Mouse (Mus musculus): ENCODE results near the gene Sept9.

Sept9 gene

GRCm38 (mm10) chr11:117199282-117200175, at the start of gene Sept9:
Gene Sept9, plus strand, starts transcription at chr11:117199661.
- peak; percentile 49 to 71 for DNase-seq

- DNase-seq = no peak
These were observed 48.9 kb upstream of the Sept9 start for GRCm38 (mm10) chr11:117150467-117150966.

- DNase-seq = no peak
These were observed 48.0 kb upstream of the Sept9 start for GRCm38 (mm10) chr11:117151461-117151860.

- DNase-seq = no peak
These were observed 46.9 kb upstream of the Sept9 start for GRCm38 (mm10) chr11:117152541-117152940.

- no peak for DNase-seq
These were observed 45.9 kb upstream of the Sept9 start for GRCm38 (mm10) chr11:117153553-117153952.

GRCm38 (mm10) chr11:117154088-117154815, 45.2 kb upstream of the Sept9 start:
- no peak for DNase-seq

- DNase-seq = no peak
These were observed 42.7 kb upstream of the Sept9 start for GRCm38 (mm10) chr11:117156725-117157124.

GRCm38 (mm10) chr11:117158343-117158742, 41.1 kb upstream of the Sept9 start:
- DNase-seq = no peak

GRCm38 (mm10) chr11:117159257-117159945, 40.1 kb upstream of the Sept9 start:
- no peak for DNase-seq

- DNase-seq = no peak
These were observed 39.5 kb upstream of the Sept9 start for GRCm38 (mm10) chr11:117159946-117160307.

GRCm38 (mm10) chr11:117160791-117161190, 38.7 kb upstream of the Sept9 start:
- no peak for DNase-seq

GRCm38 (mm10) chr11:117161574-117161973, 37.9 kb upstream of the Sept9 start:
- no peak for DNase-seq

GRCm38 (mm10) chr11:117163098-117163497, 36.4 kb upstream of the Sept9 start:
- DNase-seq = no peak

GRCm38 (mm10) chr11:117163771-117164170, 35.7 kb upstream of the Sept9 start:
- no peak for DNase-seq

GRCm38 (mm10) chr11:117168278-117169087, 31.0 kb upstream of the Sept9 start:
- no peak for DNase-seq

- DNase-seq = no peak
These were observed 30.3 kb upstream of the Sept9 start for GRCm38 (mm10) chr11:117169088-117169635.

- DNase-seq = no peak
These were observed 29.5 kb upstream of the Sept9 start for GRCm38 (mm10) chr11:117169801-117170565.

- DNase-seq = no peak
These were observed 25.2 kb upstream of the Sept9 start for GRCm38 (mm10) chr11:117174098-117174892.

- DNase-seq = peak in 1 of 2 experiments; percentile 32
These were observed 24.5 kb upstream of the Sept9 start for GRCm38 (mm10) chr11:117174924-117175323.

GRCm38 (mm10) chr11:117175472-117175871, 24.0 kb upstream of the Sept9 start:
- DNase-seq = no peak
